Mouse (Mus musculus): ENCODE measurements around the gene Proca1. TPM values are rescaled to one million over a fixed set of nuclear protein-coding genes. Genes with fewer than 3 reads are reported as not detected.

Gene Proca1
- polyA plus RNA-seq, 1 experiment, result not detected

- no peak for TF ChIP-seq GATA1 (IDR thresholded peaks at IDR 0.05; ENCODE audit: low read length)
Observed at GRCm38 (mm10) chr11:78188331-78189233, 4.6 kb upstream of the Proca1 start, which contains the start of gene Rab34. Gene Rab34 (plus strand): TSS chr11:78188430.

- no peak for TF ChIP-seq GATA1 (IDR thresholded peaks at IDR 0.05; ENCODE audit: low read length)
Observed at GRCm38 (mm10) chr11:78189234-78190040, 3.8 kb upstream of the Proca1 start.

GRCm38 (mm10) chr11:78190041-78190440 lies 3.2 kb upstream of the Proca1 start:
- no peak for TF ChIP-seq GATA1 (IDR thresholded peaks at IDR 0.05; ENCODE audit: low read length)

GRCm38 (mm10) chr11:78194411-78195100 lies 1.4 kb downstream of the Proca1 start:
- TF ChIP-seq GATA1 (IDR thresholded peaks at IDR 0.05; ENCODE audit: low read length), result no peak

- TF ChIP-seq GATA1 (IDR thresholded peaks at IDR 0.05; ENCODE audit: low read length), result no peak
Observed at GRCm38 (mm10) chr11:78195101-78195863, 2.1 kb downstream of the Proca1 start.

GRCm38 (mm10) chr11:78202372-78202771 lies 9.2 kb downstream of the Proca1 start:
- TF ChIP-seq GATA1 (IDR thresholded peaks at IDR 0.05; ENCODE audit: low read length), result no peak

GRCm38 (mm10) chr11:78204287-78204686 lies 11.1 kb downstream of the Proca1 start:
- no peak for TF ChIP-seq GATA1 (IDR thresholded peaks at IDR 0.05; ENCODE audit: low read length)

GRCm38 (mm10) chr11:78205361-78206206 lies 12.4 kb downstream of the Proca1 start:
- no peak for TF ChIP-seq GATA1 (IDR thresholded peaks at IDR 0.05; ENCODE audit: low read length)

GRCm38 (mm10) chr11:78207190-78207589 lies 14.0 kb downstream of the Proca1 start:
- no peak for TF ChIP-seq GATA1 (IDR thresholded peaks at IDR 0.05; ENCODE audit: low read length)

- TF ChIP-seq GATA1 (IDR thresholded peaks at IDR 0.05; ENCODE audit: low read length), result no peak
Observed at GRCm38 (mm10) chr11:78209886-78210285, 16.7 kb downstream of the Proca1 start.

GRCm38 (mm10) chr11:78210615-78211014 lies 17.4 kb downstream of the Proca1 start:
- TF ChIP-seq GATA1 (IDR thresholded peaks at IDR 0.05; ENCODE audit: low read length), result no peak

- no peak for TF ChIP-seq GATA1 (IDR thresholded peaks at IDR 0.05; ENCODE audit: low read length)
Observed at GRCm38 (mm10) chr11:78211513-78211912, 18.3 kb downstream of the Proca1 start.

- TF ChIP-seq GATA1 (IDR thresholded peaks at IDR 0.05; ENCODE audit: low read length), result no peak
Observed at GRCm38 (mm10) chr11:78213086-78213817, 20.1 kb downstream of the Proca1 start.

Measured in G1E-ER4 (cell line).